Mouse (Mus musculus) midbrain, embryonic 14.5 days (tissue): ENCODE results near the gene Trhde. TPM values are rescaled to one million over a fixed set of nuclear protein-coding genes. Genes with fewer than 3 reads are reported as not detected.

Experiments
- ATAC-seq: fragments of 200-750 bp; cut with Nextera tagmentation; 2 replicates; pipeline ENCODE4 v1.8.0; 2017; ENCODE audit warnings: moderate number of reproducible peaks, moderate library complexity; ENCODE audit not compliant: low FRiP score, low TSS enrichment
- DNase-seq: peaks from one replicate; pipeline ENCODE4 v3.0.0-alpha.2; 2015
- H3K27ac ChIP-seq: fragments of 300-500 bp; sonication (generic); replicated peaks from 2 replicates; pipeline ENCODE4 v1.5.1; 2014; ENCODE audit warnings: mild to moderate bottlenecking, low read depth, low read length, moderate library complexity
- H3K27me3 ChIP-seq: fragments of 300-500 bp; sonication (generic); 2 replicates; pipeline ENCODE4 v1.6.1; 2014; ENCODE audit warnings: low read length, control low read depth, mixed read lengths; ENCODE audit not compliant: control insufficient read depth, insufficient read depth
- H3K36me3 ChIP-seq: fragments of 300-500 bp; sonication (generic); 2 replicates; pipeline ENCODE4 v1.6.1; 2014; ENCODE audit warnings: low read length, control low read depth; ENCODE audit not compliant: control insufficient read depth, insufficient read depth
- H3K4me1 ChIP-seq: fragments of 300-500 bp; sonication (generic); 2 replicates; pipeline ENCODE4 v1.6.1; 2014; ENCODE audit warnings: mild to moderate bottlenecking, antibody characterized with exemption, low read length, control low read depth; ENCODE audit not compliant: control insufficient read depth, insufficient read depth
- H3K4me2 ChIP-seq: fragments of 300-500 bp; sonication (generic); 2 replicates; pipeline ENCODE4 v1.6.1; 2014; ENCODE audit warnings: mild to moderate bottlenecking, low read length, moderate library complexity
- H3K4me3 ChIP-seq: fragments of 300-500 bp; sonication (generic); replicated peaks from 2 replicates; pipeline ENCODE4 v1.5.1; 2014; ENCODE audit warnings: low read depth, low read length
- H3K9ac ChIP-seq: fragments of 300-500 bp; sonication (generic); replicated peaks from 2 replicates; pipeline ENCODE4 v1.6.1; 2014; ENCODE audit warnings: mild to moderate bottlenecking, low read length, moderate library complexity
- H3K9me3 ChIP-seq: fragments of 300-500 bp; sonication (generic); 2 replicates; pipeline ENCODE4 v1.6.1; 2016; ENCODE audit warnings: low read length, control low read depth, mixed read lengths; ENCODE audit not compliant: control insufficient read depth
- WGBS: fragments of 180-500 bp; shearing (Covaris S2); extraction: QIAGEN DNeasy Blood & Tissue Kit; methylation state at CpG from one replicate; pipeline ENCODE4 v1.1.7; 2014; 5-methylcytosine and 5-hydroxymethylcytosine counted together
- polyA plus RNA-seq: library from polyadenylated mRNA; unstranded; fragments of >200 nt; fragmentation: Nextera tagmentation; extraction: Ambion mirVana; gene quantifications from 2 replicates; pipeline ENCODE4 v1.2.1, GENCODE M21; 2014

Gene Trhde
- 5.4 and 6.8 TPM in 2 replicates for polyA plus RNA-seq

GRCm38 (mm10) chr10:114802161-114802651 is at the start of gene Trhde:
Gene Trhde (minus strand): TSS chr10:114802307.
- ATAC-seq (peak; percentile 37), DNase-seq (peak; percentile 72)
- Histone ChIP-seq H3K36me3 (no peaks in the 10 kb centered on the region), H3K4me2 (peak within 1 kb of the TSS; percentile 87), H3K27ac (peak within 1 kb of the TSS; percentile 63), H3K9me3 (no peaks in the 10 kb centered on the region), H3K4me3 (peak within 1 kb of the TSS; percentile 67), H3K9ac (peak within 1 kb of the TSS; percentile 59), H3K27me3 (peaks cover 7% of the 10 kb centered on the region; the same call in 1 of the 2 replicates), H3K4me1 (no peaks in the 10 kb centered on the region)
- WGBS = 1% methylated on average over 30 of the region's 30 CpGs

GRCm38 (mm10) chr10:114841966-114842365 is 39.9 kb upstream of the Trhde start:
- Histone ChIP-seq H3K9ac (no peak overlapping the region), H3K27me3 (no peaks in the 10 kb centered on the region), H3K4me3 (no peak overlapping the region), H3K9me3 (no peaks in the 10 kb centered on the region), H3K4me1 (no peaks in the 10 kb centered on the region), H3K27ac (no peak overlapping the region), H3K4me2 (no peak overlapping the region), H3K36me3 (no peaks in the 10 kb centered on the region)
- 93% methylated on average over 12 of the region's 12 CpGs for WGBS
- DNase-seq (no peak), ATAC-seq (no peak)

- Histone ChIP-seq H3K4me1 (no peaks in the 10 kb centered on the region), H3K27ac (no peak overlapping the region), H3K36me3 (no peaks in the 10 kb centered on the region), H3K4me3 (no peak overlapping the region), H3K4me2 (no peak overlapping the region), H3K9me3 (no peaks in the 10 kb centered on the region), H3K27me3 (no peaks in the 10 kb centered on the region), H3K9ac (no peak overlapping the region)
- no peak for ATAC-seq
- no peak for DNase-seq
- 51% methylated on average over 5 of the region's 5 CpGs for WGBS
These were observed 39.3 kb upstream of the Trhde start for GRCm38 (mm10) chr10:114841440-114841839.

DNA sequence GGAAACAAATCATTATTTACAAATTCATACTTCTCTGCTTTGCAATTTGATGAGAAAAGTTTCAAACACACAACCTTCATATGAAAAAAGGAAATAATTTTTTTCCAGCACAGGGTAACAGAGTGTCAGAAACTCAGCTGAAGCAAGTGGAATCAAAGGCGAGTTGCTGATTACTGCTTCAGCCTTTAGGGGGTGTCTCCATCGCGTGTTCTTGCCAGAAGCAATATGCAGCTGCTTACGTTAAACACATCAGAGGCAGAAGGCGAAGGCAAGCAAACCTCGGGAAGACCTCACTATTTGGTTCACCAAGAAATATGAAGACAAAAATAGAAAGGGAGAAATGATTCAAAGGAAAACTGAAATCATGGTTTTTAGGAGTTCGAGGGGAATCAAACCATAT is 29.2 kb upstream of the Trhde start:
- ATAC-seq = no peak
- DNase-seq = peak; percentile 61
- Histone ChIP-seq H3K9ac (no peak overlapping the region), H3K27ac (no peak overlapping the region), H3K9me3 (no peaks in the 10 kb centered on the region), H3K4me2 (no peak overlapping the region), H3K36me3 (no peaks in the 10 kb centered on the region), H3K27me3 (no peaks in the 10 kb centered on the region), H3K4me1 (no peaks in the 10 kb centered on the region), H3K4me3 (no peak overlapping the region)
- 51% methylated on average over 7 of the region's 7 CpGs for WGBS

- Histone ChIP-seq H3K27me3 (no peaks in the 10 kb centered on the region), H3K27ac (no peak overlapping the region), H3K9me3 (no peaks in the 10 kb centered on the region), H3K4me2 (no peak overlapping the region), H3K4me3 (no peak overlapping the region), H3K36me3 (no peaks in the 10 kb centered on the region), H3K4me1 (no peaks in the 10 kb centered on the region), H3K9ac (no peak overlapping the region)
- WGBS = 35% methylated on average over 3 of the region's 3 CpGs
- ATAC-seq = no peak
- peak; percentile 59 for DNase-seq
These were observed 6.7 kb upstream of the Trhde start for GRCm38 (mm10) chr10:114808799-114809198.

DNA sequence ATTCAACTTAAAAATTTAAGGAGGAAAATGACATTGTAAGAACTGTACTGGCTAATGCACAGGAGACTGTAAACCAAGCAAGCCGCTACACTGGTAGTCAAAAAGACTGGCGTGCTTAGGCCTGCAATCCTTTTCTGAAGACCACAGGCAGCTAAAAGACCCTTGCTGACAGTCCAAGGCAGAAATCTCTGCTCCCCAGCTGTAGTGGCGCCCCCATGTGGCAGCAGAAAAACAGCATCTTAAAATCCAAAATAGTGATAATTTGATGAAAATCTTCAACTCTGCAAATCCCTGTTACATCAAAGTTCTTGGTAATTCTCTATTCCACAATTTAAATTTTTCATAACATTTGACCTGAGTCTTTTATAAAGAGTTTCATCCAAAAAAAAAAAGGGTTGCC is 3.8 kb upstream of the Trhde start:
- Histone ChIP-seq H3K9me3 (no peaks in the 10 kb centered on the region), H3K36me3 (no peaks in the 10 kb centered on the region), H3K27me3 (peaks cover under 1% of the 10 kb centered on the region; the same call in 1 of the 2 replicates), H3K4me1 (no peaks in the 10 kb centered on the region), H3K9ac (no peak overlapping the region), H3K4me2 (no peak overlapping the region), H3K27ac (no peak overlapping the region), H3K4me3 (no peak overlapping the region)
- DNase-seq = peak; percentile 61
- no peak for ATAC-seq
- WGBS = 33% methylated on average over 3 of the region's 3 CpGs

DNA sequence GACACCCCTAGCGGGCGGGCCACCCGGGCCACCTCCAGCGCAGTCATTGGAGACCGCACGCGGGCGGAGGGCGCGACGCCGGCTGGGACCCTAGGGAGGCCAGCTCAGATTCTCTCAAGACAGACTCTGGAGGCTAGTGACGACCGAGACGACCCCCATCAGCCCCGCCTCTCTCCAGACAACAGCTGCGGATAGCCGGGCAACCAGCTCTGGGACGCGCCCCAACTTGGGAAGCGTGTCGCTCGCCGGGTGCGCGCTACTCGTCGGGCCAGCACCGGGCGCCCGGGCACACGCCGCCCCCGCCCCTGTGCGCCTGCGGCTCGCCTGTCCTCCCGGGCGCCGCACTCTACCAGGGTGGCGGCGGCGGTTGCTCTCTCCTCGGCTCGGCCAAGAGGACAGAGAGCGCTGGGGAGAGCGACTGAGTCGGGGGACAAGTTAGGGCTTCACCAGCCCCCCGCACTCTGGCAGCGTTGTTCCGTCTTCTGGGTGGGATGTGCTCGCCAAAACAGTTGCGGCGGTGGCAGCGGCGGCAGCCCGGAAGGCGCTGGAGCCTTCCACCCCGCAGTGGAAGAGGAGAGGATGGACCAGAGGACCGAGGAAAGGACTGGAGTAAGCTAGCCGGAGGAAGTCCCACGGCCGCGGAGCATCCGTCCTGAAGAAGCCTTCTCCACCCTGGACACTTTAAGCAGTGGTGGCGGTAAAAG is 498 bp downstream of the Trhde start:
- Histone ChIP-seq H3K27me3 (peaks cover 7% of the 10 kb centered on the region; the same call in 1 of the 2 replicates), H3K36me3 (no peaks in the 10 kb centered on the region), H3K27ac (peak overlapping the region; percentile 63), H3K4me2 (peak overlapping the region; percentile 87), H3K9me3 (no peaks in the 10 kb centered on the region), H3K4me1 (no peaks in the 10 kb centered on the region), H3K4me3 (peak overlapping the region; percentile 67), H3K9ac (peak overlapping the region; percentile 59)
- peak; percentile 79 for ATAC-seq
- DNase-seq = peak; percentile 79
- WGBS = under 1% methylated on average over 65 of the region's 66 CpGs

GRCm38 (mm10) chr10:114800331-114801304 is 1.5 kb downstream of the Trhde start:
- 5% methylated on average over 75 of the region's 75 CpGs for WGBS
- no peaks in the 10 kb centered on the region for H3K36me3 ChIP-seq

More at GRCm38 (mm10) chr10:114800331-114801304, 1.5 kb downstream of the Trhde start:
- H3K4me1 ChIP-seq = no peaks in the 10 kb centered on the region
- H3K9me3 ChIP-seq = no peaks in the 10 kb centered on the region
- H3K4me2 ChIP-seq = peak overlapping the region; percentile 87
- DNase-seq (peak; percentile 54), ATAC-seq (peak; percentile 53)
- peak overlapping the region; percentile 67 for H3K4me3 ChIP-seq
- H3K27ac ChIP-seq = peak overlapping the region; percentile 20; the same call in 1 of the 2 replicates
- peaks cover 7% of the 10 kb centered on the region; the same call in 1 of the 2 replicates for H3K27me3 ChIP-seq
- peak overlapping the region; percentile 59 for H3K9ac ChIP-seq
